Mouse (Mus musculus): Measurements from ENCODE around the gene Orm2. TPM values are rescaled to one million over a fixed set of nuclear protein-coding genes. Genes with fewer than 3 reads are reported as not detected.
A peak's percentile ranks its signal among the peaks of the same experiment; 100 is the strongest.

Orm2 gene
- polyA plus RNA-seq, 1 experiment, result not detected

DNA sequence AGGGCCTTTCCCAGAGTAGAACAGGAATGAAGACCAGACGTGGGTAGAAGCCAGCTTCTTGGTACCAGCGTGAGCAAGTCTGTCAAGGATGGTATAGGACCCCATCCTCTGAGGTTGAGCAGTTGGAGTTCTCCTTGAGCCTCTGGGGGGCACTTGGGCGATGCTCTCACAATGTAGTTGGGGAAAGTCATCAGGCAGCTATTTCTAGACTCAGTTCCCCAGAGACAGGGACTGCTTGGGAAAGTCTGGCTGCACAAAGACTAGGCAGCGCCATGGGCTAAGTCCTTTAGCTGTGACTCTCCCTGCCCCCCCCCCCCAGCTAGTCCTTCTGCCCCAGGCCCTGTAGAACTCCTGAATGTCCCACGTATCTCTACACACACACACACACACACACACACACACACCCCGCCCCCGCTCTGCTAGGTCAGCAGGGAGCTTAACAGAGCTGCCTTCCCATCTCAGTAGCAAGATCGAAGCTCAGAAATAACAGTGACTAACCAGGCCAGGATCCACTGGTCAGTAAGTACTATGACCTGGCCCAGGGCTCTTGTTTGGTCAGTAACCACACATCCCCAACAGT is 37.5 kb downstream of the Orm2 start:
- no peak for DNase-seq (ENCODE audit: low read depth in 1 of 2, low spot score in 2 of 2)
- H3K4me3 ChIP-seq (ENCODE audit: extremely low read depth, insufficient read depth, insufficient read length), result peak overlapping the region; percentile 49; the same call in 1 of the 2 replicates
- no peaks in the 10 kb centered on the region for H3K27me3 ChIP-seq (ENCODE audit: control insufficient read depth, insufficient read depth, low read length)
- WGBS, result 28% methylated on average over 8 of the region's 8 CpGs
- no peak for TF ChIP-seq CTCF (IDR thresholded peaks at IDR 0.05; ENCODE audit: extremely low read depth, insufficient read depth, insufficient read length, insufficient replicate concordance)
- no peak for TF ChIP-seq POLR2A (IDR thresholded peaks at IDR 0.05; ENCODE audit: low read depth, low read length)
- peak overlapping the region; percentile 99 for H3K27ac ChIP-seq (ENCODE audit: insufficient read depth, low read length)
- peaks cover 26% of the 10 kb centered on the region for H3K36me3 ChIP-seq (ENCODE audit: control insufficient read depth, insufficient read depth, low read length)
- H3K4me1 ChIP-seq (ENCODE audit: control insufficient read depth, insufficient read depth, insufficient read length), result peaks cover 31% of the 10 kb centered on the region; the same call in 1 of the 2 replicates

DNA sequence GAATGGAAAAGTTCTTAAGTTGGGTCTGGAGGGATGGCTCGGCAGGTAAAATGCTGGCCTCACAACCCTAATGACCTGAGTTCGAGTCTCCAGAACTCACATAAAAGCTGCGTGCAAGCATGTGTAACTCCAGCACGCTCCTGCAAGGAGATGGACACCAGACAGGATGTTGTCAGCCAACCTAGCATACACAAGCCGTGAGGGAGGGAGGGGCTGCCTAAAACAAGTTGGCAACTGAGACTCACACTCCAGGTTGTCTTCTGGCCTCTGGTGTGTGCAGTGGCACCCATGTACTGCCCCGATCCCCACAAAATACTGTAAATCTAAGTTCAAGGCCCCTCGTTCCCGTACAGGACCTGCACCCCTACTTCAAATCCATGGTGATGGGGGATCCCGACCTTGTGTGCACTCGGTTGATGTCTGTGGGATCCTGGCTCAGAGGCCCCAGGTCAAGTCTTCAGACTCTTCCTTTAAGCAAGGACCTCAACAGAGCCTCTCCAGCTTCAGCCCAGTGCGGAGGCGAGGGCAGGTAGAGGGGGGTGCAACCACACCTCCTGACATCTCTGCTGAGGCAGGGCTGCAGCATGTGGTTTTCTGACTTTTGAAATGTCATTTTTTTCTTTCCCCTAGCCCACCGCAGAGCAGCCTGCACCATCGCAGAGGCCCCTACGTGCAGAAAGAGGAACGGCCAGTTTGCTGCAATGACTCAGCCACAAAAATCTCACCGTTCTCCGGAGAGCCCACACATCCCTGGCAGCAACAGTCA is 38.5 kb downstream of the Orm2 start:
- 24% methylated on average over 18 of the region's 18 CpGs for WGBS

DNA sequence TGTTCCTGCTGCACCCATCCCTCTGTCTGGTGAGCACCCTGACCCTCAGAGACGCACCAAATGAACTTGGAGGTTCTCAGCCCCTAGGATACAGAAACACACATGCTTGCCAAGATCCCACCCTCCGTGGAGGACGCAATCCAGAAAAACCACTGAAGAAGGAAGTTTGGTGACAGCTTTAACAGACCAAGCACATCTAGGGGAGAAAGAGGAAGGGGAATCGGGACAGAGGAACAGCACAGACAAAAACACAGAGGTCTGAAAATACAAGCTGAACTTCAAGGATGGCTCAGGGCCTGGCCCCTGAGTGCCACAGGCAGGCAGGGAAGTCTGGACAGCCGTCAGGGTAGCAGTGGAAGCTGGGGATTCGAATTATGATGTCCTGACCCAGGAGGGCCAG is 39.4 kb downstream of the Orm2 start:
- TF ChIP-seq POLR2A (IDR thresholded peaks at IDR 0.05; ENCODE audit: low read depth, low read length) (no peak; the same call in 1 of the 2 replicates), CTCF (IDR thresholded peaks at IDR 0.05; ENCODE audit: extremely low read depth, insufficient read depth, insufficient read length, insufficient replicate concordance) (no peak)
- H3K27ac ChIP-seq (ENCODE audit: insufficient read depth, low read length), result peak overlapping the region; percentile 99
- 9% methylated on average over 6 of the region's 6 CpGs for WGBS
- no peak for DNase-seq (ENCODE audit: low read depth in 1 of 2, low spot score in 2 of 2)
- peak overlapping the region; percentile 84 for H3K4me3 ChIP-seq (ENCODE audit: extremely low read depth, insufficient read depth, insufficient read length)
- H3K4me1 ChIP-seq (ENCODE audit: control insufficient read depth, insufficient read depth, insufficient read length), result peaks cover 47% of the 10 kb centered on the region
- H3K36me3 ChIP-seq (ENCODE audit: control insufficient read depth, insufficient read depth, low read length), result peaks cover 15% of the 10 kb centered on the region
- no peaks in the 10 kb centered on the region for H3K27me3 ChIP-seq (ENCODE audit: control insufficient read depth, insufficient read depth, low read length)

More for the DNA sequence above, 38.5 kb downstream of the Orm2 start:
- DNase-seq (ENCODE audit: low read depth in 1 of 2, low spot score in 2 of 2), result peak in 1 of 2 experiments; percentile 47
- H3K27me3 ChIP-seq (ENCODE audit: control insufficient read depth, insufficient read depth, low read length), result no peaks in the 10 kb centered on the region
- peak overlapping the region; percentile 99 for H3K27ac ChIP-seq (ENCODE audit: insufficient read depth, low read length)
- peaks cover 17% of the 10 kb centered on the region for H3K36me3 ChIP-seq (ENCODE audit: control insufficient read depth, insufficient read depth, low read length)
- H3K4me1 ChIP-seq (ENCODE audit: control insufficient read depth, insufficient read depth, insufficient read length), result peaks cover 38% of the 10 kb centered on the region
- peak overlapping the region; percentile 84 for H3K4me3 ChIP-seq (ENCODE audit: extremely low read depth, insufficient read depth, insufficient read length)
- TF ChIP-seq CTCF (IDR thresholded peaks at IDR 0.05; ENCODE audit: extremely low read depth, insufficient read depth, insufficient read length, insufficient replicate concordance), result no peak
- TF ChIP-seq POLR2A (IDR thresholded peaks at IDR 0.05; ENCODE audit: low read depth, low read length), result no peak

DNA sequence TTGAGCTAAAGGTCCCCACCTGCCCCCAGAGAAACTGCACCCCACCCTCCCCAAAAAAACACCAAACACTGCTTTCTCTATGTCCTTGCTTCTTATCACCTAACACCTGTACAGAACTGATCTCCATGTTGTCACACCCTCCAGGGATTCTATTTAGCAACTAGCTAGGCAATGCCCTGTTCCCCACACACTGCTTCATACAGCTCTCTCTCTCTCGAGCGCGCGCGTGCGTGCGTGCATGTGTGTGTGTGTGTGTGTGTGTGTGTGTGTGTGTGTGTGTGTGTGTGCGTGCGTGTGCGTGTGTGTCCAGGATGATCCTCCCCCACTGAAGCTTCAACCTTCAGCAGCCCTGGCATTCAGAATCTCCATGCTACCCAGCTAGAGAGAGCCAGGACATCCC is 39.8 kb downstream of the Orm2 start:
- H3K4me1 ChIP-seq (ENCODE audit: control insufficient read depth, insufficient read depth, insufficient read length), result peaks cover 47% of the 10 kb centered on the region
- TF ChIP-seq CTCF (IDR thresholded peaks at IDR 0.05; ENCODE audit: extremely low read depth, insufficient read depth, insufficient read length, insufficient replicate concordance), result no peak
- TF ChIP-seq POLR2A (IDR thresholded peaks at IDR 0.05; ENCODE audit: low read depth, low read length), result no peak
- peaks cover 13% of the 10 kb centered on the region for H3K36me3 ChIP-seq (ENCODE audit: control insufficient read depth, insufficient read depth, low read length)
- H3K27ac ChIP-seq (ENCODE audit: insufficient read depth, low read length), result peak overlapping the region; percentile 99
- H3K27me3 ChIP-seq (ENCODE audit: control insufficient read depth, insufficient read depth, low read length), result no peaks in the 10 kb centered on the region
- WGBS, result 8% methylated on average over 10 of the region's 10 CpGs
- no peak for DNase-seq (ENCODE audit: low read depth in 1 of 2, low spot score in 2 of 2)
- peak overlapping the region; percentile 84 for H3K4me3 ChIP-seq (ENCODE audit: extremely low read depth, insufficient read depth, insufficient read length)

DNA sequence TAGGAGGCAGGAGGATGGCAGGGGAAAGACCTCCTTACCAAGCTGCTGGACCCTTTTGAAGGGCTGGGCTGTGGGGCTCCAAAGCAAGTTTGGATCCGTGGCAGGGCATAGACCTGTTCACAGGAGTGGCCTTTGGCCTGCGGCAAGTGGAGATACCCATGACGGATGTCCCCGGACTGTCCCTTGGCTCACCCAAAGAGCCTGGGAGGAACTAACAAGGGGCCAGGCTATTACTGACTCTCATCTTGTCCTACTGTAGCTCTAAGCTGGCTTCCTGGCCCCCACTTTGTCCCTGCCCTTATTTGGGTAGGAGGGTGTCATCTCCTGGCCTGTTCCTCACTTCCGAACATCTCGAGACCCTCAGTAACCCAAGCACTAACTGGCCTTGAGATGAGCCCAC is 40.3 kb downstream of the Orm2 start:
- H3K4me1 ChIP-seq (ENCODE audit: control insufficient read depth, insufficient read depth, insufficient read length), result peaks cover 47% of the 10 kb centered on the region
- 8% methylated on average over 6 of the region's 6 CpGs for WGBS
- TF ChIP-seq CTCF (IDR thresholded peaks at IDR 0.05; ENCODE audit: extremely low read depth, insufficient read depth, insufficient read length, insufficient replicate concordance), result no peak
- peak overlapping the region; percentile 84 for H3K4me3 ChIP-seq (ENCODE audit: extremely low read depth, insufficient read depth, insufficient read length)
- H3K27me3 ChIP-seq (ENCODE audit: control insufficient read depth, insufficient read depth, low read length), result no peaks in the 10 kb centered on the region
- peaks cover 8% of the 10 kb centered on the region for H3K36me3 ChIP-seq (ENCODE audit: control insufficient read depth, insufficient read depth, low read length)
- peak overlapping the region; percentile 99 for H3K27ac ChIP-seq (ENCODE audit: insufficient read depth, low read length)
- DNase-seq (ENCODE audit: low read depth in 1 of 2, low spot score in 2 of 2), result peak in 1 of 2 experiments; percentile 49

- Histone ChIP-seq H3K36me3 (ENCODE audit: control insufficient read depth, insufficient read depth, low read length) (peaks cover under 1% of the 10 kb centered on the region; the same call in 1 of the 2 replicates), H3K4me1 (ENCODE audit: control insufficient read depth, insufficient read depth, insufficient read length) (peaks cover 47% of the 10 kb centered on the region), H3K27me3 (ENCODE audit: control insufficient read depth, insufficient read depth, low read length) (no peaks in the 10 kb centered on the region), H3K4me3 (ENCODE audit: extremely low read depth, insufficient read depth, insufficient read length) (peak within 1 kb of the TSS; percentile 84), H3K27ac (ENCODE audit: insufficient read depth, low read length) (peak within 1 kb of the TSS; percentile 99)
- DNase-seq (ENCODE audit: low read depth in 1 of 2, low spot score in 2 of 2), result peak; percentile 65 to 85
- 4% methylated on average over 17 of the region's 17 CpGs for WGBS
- peak; percentile 96 for TF ChIP-seq POLR2A (IDR thresholded peaks at IDR 0.05; ENCODE audit: low read depth, low read length)
- TF ChIP-seq CTCF (IDR thresholded peaks at IDR 0.05; ENCODE audit: extremely low read depth, insufficient read depth, insufficient read length, insufficient replicate concordance), result no peak
Measured at GRCm38 (mm10) chr4:63403040-63403959, 41.1 kb downstream of the Orm2 start, which contains the start of gene Akna. TSS of gene Akna (minus strand) at chr4:63403354.
